Mouse (Mus musculus): ENCODE measurements at regions not wholly inside any gene's neighbourhood (a gene's known extent, or its start where the extent isn't known, plus 50 kb on each side); places are given as distances from the start of the nearest gene placed in this dataset.

DNA sequence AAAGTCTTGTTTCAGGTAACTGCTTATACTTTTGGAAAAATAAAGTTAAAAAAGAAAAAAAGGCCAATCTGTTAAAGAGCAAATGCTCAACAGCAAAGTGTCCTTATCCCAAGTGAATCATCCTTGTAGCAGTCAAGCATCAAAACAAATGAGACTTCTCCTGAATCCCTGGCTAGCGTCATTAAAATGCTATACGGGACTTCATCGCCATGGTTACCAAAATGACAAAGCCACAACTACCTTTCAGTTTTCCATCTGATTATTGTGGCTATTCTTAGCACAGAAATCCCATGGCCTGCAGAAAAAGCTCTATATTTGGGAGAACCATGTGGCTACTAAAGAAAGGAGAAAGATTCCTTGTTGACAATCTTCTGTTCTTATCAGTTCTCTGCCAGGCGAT, 322.7 kb downstream of the Arl4a start:
- TF ChIP-seq POLR2A (IDR thresholded peaks at IDR 0.05; ENCODE audit: insufficient read depth, low read depth, low read length), result no peak
- TF ChIP-seq EP300 (IDR thresholded peaks at IDR 0.05; ENCODE audit: insufficient read depth, low read depth, low read length), result no peak
